Mouse (Mus musculus) layer of hippocampus, adult 18-20 months (tissue): ENCODE measurements at regions not wholly inside any gene's neighbourhood (a gene's known extent, or its start where the extent isn't known, plus 50 kb on each side); places are given as distances from the start of the nearest gene placed in this dataset.

Experiments
- DNase-seq, 2 experiments: peaks; one replicate each; pipeline ENCODE4 v3.0.0; 2022; ENCODE audit warnings: low spot score in 2 of 2

DNA sequence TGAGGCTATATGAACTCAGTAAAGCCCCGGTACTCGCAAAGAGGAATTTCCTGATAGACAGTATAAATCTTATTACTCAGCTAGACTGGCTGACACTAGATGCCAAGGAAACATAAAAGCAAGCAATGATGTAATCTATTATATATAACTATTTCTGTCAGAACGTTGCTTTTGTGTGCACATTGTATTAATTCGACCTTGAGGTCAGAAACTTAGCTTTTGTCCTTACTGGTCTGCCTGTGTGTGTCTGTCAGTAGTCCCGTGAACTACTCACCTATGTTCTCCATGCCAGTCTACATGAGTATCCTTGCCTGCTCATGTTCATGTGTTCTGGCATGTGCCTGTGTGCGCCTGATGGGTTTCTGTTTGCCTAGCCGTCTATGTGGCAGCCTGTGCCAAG, 70.5 kb downstream of the Tmx1 start:
- DNase-seq = no peak

DNA sequence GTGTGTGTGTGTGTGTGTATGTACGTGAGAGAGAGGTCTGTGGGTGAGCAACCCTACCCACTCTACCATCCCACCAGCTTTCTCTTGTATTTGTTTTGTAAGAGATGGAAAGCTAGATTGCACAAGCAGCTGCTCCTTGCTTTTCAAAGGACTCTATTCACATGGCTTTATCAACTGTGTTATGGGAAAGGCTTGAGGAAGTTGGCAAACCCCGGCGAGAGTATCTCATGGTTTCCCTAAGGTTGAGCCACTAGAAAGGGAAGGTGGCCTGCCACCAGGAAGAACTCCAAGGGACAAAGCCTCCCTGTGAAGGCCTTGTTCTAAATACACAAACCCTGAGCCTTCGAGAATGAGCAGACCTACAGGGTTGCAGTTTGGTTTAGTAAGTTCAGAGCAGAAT, 71.8 kb downstream of the Tmx1 start:
- no peak for DNase-seq

DNA sequence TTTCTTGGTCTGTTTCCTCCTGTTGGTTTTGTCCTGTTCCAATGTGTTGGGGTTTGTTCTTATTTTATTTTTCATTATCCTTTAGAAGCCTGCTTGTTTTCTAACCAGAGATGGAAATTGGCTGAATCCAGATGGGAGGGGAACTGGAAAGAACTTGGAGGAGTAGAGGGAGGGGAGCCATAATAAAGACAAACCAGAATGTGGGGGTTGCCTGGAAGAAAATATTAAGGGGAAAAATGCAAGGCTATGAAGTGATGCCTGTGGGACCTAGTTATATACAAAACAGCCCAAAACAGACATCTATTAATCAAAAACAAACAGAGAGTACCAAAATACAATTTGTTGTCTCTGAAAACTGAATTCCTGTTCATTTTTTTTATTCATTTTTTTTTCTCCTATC, 78.8 kb downstream of the Tmx1 start:
- DNase-seq = no peak

DNA sequence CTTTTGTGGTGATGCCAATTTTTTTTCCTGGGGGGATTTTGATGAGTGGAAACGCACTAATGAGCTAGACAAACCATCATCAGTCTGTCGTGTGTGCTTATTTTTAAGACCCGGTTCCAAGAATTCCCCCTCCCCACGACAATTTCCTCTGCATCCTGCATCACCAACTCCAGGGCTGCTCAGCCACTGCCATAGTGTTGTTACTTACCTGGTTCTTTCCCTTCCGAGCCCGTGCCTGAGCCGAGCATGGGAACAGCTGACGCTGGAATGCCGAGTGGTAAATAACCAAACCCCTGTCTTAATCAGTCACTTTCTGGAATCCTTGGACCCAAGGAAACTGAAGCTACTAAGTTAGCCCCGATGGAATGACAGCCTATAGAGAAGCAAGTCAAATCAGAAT, 79.3 kb downstream of the Tmx1 start:
- DNase-seq = no peak

GRCm38 (mm10) chr12:70532843-70533242, 79.9 kb downstream of the Tmx1 start:
- no peak for DNase-seq

GRCm38 (mm10) chr12:70533375-70533935, 80.6 kb downstream of the Tmx1 start:
- no peak for DNase-seq

GRCm38 (mm10) chr12:70539124-70539523, 86.2 kb downstream of the Tmx1 start:
- no peak for DNase-seq

- DNase-seq = no peak
These were observed 87.0 kb downstream of the Tmx1 start for GRCm38 (mm10) chr12:70539856-70540255.

GRCm38 (mm10) chr12:70541432-70541831, 88.5 kb downstream of the Tmx1 start:
- DNase-seq = no peak

- no peak for DNase-seq
These were observed 90.4 kb downstream of the Tmx1 start for GRCm38 (mm10) chr12:70543299-70543698.

GRCm38 (mm10) chr12:70544326-70544725, 91.4 kb downstream of the Tmx1 start:
- no peak for DNase-seq

DNA sequence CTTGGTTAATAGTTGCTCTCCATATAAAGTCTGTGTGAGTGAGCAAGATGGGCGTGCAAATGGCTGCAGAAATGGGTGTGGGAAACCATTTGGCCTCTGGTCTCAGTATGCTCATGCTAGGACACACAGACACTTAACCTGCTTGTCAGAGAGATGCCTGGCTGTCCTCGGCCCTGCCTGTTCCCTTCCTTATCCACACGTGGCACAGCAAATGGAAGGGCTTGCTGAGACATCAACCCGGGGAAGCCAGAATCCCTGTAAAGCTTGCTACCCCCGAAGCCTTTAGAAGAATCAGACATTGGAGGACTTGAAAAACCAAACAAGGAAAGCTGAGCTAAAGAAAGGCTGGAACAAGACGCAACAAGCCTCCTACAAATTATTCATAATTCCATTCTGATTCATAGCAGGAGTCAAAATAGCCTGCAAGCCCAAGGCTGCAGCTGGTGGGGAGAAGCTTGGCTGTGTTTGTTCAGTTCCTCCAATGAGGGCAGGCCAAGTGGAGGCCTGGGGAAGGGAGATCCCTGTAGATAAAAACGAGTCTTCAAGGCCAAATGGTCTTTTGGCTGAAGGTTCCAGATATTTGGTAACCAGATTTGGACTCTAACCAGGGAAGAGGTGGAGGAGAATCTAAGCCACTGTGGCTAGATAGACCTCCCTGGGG, 92.1 kb downstream of the Tmx1 start:
- DNase-seq = peak; percentile 24 to 37

DNA sequence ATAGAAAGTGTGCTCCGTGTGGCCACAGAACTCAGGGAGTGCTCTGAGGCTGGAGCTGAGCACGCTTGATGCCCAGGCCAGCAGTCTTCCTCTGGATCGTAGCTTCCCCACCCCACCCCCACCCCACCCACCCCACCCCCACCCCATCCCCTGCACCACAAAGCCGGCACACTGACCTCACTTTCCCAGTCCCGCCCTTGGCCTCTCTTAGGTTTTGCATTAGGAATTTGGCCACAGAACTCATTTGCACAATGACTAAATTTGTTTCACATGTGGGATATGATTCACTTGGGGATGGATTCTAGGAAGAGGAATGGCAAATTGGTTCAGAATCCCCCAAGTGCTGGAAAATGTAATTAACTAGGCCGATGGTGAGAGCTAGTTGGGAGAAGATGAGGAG, 94.3 kb downstream of the Tmx1 start:
- DNase-seq = no peak

DNA sequence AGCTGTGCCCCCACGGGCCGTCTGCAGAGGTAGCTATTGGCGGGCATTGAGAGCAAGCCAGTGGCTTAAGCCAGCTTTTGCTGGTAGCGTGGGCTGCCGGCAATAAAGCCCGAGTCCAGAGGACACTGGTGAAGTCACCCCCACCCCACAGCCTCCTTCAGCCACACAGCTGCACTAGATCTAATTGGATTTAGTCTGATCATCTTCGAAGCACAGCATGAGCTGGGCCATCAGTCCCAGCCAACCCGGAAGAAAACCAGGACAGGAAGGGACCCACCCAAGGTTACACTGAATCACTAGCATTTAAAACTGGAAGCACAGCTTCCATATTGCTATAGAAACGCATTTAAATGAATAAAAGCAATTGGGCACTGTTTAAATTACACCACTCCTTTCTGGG, 96.4 kb downstream of the Tmx1 start:
- no peak for DNase-seq

DNA sequence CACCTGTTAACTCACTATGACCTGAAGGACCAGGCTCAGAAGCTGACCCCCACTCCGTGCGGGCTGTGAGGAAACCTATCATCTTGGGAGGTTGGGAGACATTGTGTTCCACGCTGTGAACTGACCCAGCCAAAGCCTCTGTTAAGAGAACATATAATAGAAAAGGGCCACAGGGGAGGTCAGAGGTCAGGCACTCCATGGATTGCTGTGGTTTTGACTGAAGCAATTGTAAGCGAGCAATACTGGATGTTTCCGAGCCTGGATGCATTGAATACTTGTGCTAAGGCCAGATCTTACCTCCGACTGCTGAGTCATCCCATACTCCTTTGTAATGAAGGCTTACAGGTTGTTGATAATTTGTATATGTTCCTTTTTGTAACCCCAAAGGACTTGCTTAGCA, 101.0 kb downstream of the Tmx1 start:
- no peak for DNase-seq

DNA sequence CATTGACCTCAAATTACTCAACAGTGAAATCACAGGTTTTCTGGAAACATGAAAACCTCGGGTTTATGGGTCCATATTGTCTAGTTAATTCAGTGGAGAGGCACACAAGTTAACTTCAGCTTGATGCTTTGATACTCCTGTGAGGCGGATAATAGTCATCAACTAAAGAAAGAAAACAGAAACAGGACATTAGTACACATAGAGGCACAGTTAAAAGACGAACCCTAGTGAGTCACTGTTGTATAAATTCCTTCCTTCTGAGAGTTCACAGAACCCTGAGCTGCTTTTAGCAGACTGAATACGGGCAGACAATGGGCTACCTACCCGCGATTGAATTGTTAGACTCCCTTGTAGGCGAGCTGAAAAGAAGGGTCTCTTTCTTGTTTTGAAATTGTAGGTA, 101.7 kb downstream of the Tmx1 start:
- DNase-seq = no peak

- DNase-seq = no peak
These were observed 102.8 kb downstream of the Tmx1 start for GRCm38 (mm10) chr12:70555723-70556122.

- no peak for DNase-seq
These were observed 103.9 kb downstream of the Tmx1 start for GRCm38 (mm10) chr12:70556820-70557219.

GRCm38 (mm10) chr12:70563446-70563845, 110.6 kb downstream of the Tmx1 start:
- no peak for DNase-seq

- DNase-seq = no peak
These were observed 122.8 kb downstream of the Tmx1 start for GRCm38 (mm10) chr12:70575665-70576064.

DNA sequence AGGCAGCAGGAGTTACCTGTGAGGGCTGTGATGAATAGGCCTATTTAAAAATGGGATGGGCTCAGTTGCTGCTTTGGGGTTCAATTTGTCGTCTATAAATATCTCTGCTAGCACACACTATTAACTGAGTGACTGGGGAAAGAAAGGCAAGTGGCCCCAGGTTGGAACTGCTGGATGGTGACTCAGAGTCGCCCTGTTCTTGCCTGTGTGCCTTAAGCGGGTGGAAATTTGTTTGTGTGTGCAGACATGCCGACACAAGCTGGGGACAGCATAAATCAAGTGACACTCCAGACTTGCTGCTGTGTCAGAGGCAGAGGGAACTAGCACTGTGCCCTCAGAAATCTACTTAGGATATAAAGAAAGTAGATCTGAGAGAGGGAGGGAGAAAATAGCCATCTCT, 124.9 kb downstream of the Tmx1 start:
- DNase-seq = no peak

GRCm38 (mm10) chr12:70579328-70579905, 126.5 kb downstream of the Tmx1 start:
- no peak for DNase-seq

DNA sequence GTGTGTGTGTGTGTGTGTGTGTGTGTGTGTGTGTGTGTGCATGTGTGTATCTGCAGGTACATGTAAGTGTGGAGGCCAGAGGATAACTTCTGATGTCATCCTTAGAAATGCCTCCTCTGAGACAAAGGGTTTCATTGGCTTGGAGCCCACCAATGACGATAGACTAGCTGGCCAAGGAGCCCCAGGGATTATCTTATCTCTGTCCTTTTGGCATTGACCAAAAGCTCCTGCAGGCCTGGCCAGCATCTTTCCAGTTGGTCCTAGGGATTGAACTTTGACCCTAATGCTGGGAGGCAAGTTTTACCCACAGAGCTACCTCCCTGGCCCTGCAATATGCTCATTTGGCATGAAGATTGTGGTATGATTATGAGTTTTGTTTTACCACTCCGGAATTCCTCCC, 133.3 kb downstream of the Tmx1 start:
- no peak for DNase-seq
